Comparison of ENCODE assay signal across 8 mouse cellular contexts in the genomic region with DNA sequence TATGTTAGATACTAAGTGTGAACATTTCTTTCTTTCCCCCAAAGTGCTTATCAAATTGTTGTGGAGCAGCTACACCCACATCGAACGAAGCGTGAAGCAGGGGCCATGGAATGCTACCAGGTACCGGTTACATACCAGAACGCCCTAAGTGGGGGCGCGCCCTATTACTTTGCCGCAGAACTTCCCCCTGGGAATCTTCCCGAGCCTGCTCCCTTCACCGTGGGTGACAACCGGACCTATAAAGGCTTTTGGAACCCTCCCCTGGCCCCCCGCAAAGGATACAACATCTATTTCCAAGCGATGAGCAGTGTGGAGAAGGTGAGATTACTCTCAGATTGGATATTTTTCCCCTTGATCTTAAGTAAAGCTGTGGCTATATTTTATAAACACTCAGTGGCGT.
DNase-seq lines count a peak whose midpoint lies in the region; ATAC-seq and TF ChIP-seq lines count a peak whose summit lies in the region.

No protein-coding gene starts in this region.

- no peak for TF ChIP-seq CTCF in midbrain, postnatal 0 days (IDR thresholded peaks at IDR 0.05)

- DNase-seq in cerebellum, adult 11-12 months, result peak; percentile 18
- no peak for DNase-seq in cerebellum, adult 11 months
- peak; percentile 2 for DNase-seq in retina, embryonic 14.5 days (ENCODE audit: low spot score)
- DNase-seq in retina, postnatal 1 day, result no peak
- no peak for DNase-seq in hindbrain, embryonic 14.5 days (ENCODE audit: low spot score)
- peak; percentile 12 for DNase-seq in midbrain, postnatal 0 days (ENCODE audit: low spot score)
- no peak for DNase-seq in frontal cortex, postnatal 36 days (ENCODE audit: low spot score in 2 of 2)

- H3K4me3 ChIP-seq in hindbrain, embryonic 14.5 days (replicated peaks; ENCODE audit: low read length), result peak overlapping the region; percentile 8; the same call in 1 of the 2 replicates
- H3K4me3 ChIP-seq in midbrain, postnatal 0 days (ENCODE audit: low read depth, low read length), result peak overlapping the region; percentile 13; the same call in 1 of the 2 replicates

- H3K4me1 ChIP-seq in hindbrain, embryonic 14.5 days (replicated peaks; ENCODE audit: control insufficient read depth, insufficient read depth, low read length), result peaks cover 17% of the 10 kb centered on the region; the same call in 1 of the 2 replicates
- no peaks in the 10 kb centered on the region for H3K4me1 ChIP-seq in midbrain, postnatal 0 days (ENCODE audit: insufficient read depth, low read length)

- H3K4me2 ChIP-seq in hindbrain, embryonic 14.5 days (replicated peaks), result peak overlapping the region; percentile 48
- peak overlapping the region; percentile 39 for H3K4me2 ChIP-seq in midbrain, postnatal 0 days (ENCODE audit: low read depth, low read length, poor library complexity, severe bottlenecking)

- no peaks in the 10 kb centered on the region for H3K36me3 ChIP-seq in hindbrain, embryonic 14.5 days (replicated peaks; ENCODE audit: control insufficient read depth, insufficient read depth)
- no peaks in the 10 kb centered on the region for H3K36me3 ChIP-seq in midbrain, postnatal 0 days (ENCODE audit: insufficient read depth, low read length)

- H3K27me3 ChIP-seq in hindbrain, embryonic 14.5 days (ENCODE audit: control insufficient read depth, insufficient read depth, low read length), result no peaks in the 10 kb centered on the region
- no peaks in the 10 kb centered on the region for H3K27me3 ChIP-seq in midbrain, postnatal 0 days (ENCODE audit: insufficient read depth, low read length)

- H3K9ac ChIP-seq in hindbrain, embryonic 14.5 days, result peak overlapping the region; percentile 51
- no peak overlapping the region for H3K9ac ChIP-seq in midbrain, postnatal 0 days (replicated peaks; ENCODE audit: low read length, poor library complexity, severe bottlenecking)

- H3K9me3 ChIP-seq in hindbrain, embryonic 14.5 days (ENCODE audit: control insufficient read depth, low read length), result no peaks in the 10 kb centered on the region
- no peaks in the 10 kb centered on the region for H3K9me3 ChIP-seq in midbrain, postnatal 0 days (ENCODE audit: low read length)

- peak; percentile 52 for ATAC-seq in hindbrain, embryonic 14.5 days (ENCODE audit: low FRiP score)
- peak; percentile 44 for ATAC-seq in midbrain, postnatal 0 days (ENCODE audit: low FRiP score)
- no peak for ATAC-seq in activated CD4-positive, CD25-positive, alpha-beta regulatory T cell, adult 4 months

- peak overlapping the region; percentile 71 for H3K27ac ChIP-seq in hindbrain, embryonic 14.5 days
- H3K27ac ChIP-seq in midbrain, postnatal 0 days (ENCODE audit: low read depth, low read length), result peak overlapping the region; percentile 48

- 16% methylated on average over 14 of the region's 14 CpGs for WGBS in hindbrain, embryonic 14.5 days
- 9% methylated on average over 14 of the region's 14 CpGs for WGBS in midbrain, postnatal 0 days

Comparison
In these comparisons a context has a peak if more than half of its experiments do, and no peak if none do; other contexts are left out.
1. DNase-seq: peak in cerebellum, adult 11-12 months (single experiment), retina, embryonic 14.5 days (single experiment) and midbrain, postnatal 0 days (single experiment); none in cerebellum, adult 11 months (single experiment), retina, postnatal 1 day (single experiment), hindbrain, embryonic 14.5 days (single experiment) and frontal cortex, postnatal 36 days (0 of 2).